Mouse (Mus musculus): ENCODE data around the gene Lgr5.

DNA sequence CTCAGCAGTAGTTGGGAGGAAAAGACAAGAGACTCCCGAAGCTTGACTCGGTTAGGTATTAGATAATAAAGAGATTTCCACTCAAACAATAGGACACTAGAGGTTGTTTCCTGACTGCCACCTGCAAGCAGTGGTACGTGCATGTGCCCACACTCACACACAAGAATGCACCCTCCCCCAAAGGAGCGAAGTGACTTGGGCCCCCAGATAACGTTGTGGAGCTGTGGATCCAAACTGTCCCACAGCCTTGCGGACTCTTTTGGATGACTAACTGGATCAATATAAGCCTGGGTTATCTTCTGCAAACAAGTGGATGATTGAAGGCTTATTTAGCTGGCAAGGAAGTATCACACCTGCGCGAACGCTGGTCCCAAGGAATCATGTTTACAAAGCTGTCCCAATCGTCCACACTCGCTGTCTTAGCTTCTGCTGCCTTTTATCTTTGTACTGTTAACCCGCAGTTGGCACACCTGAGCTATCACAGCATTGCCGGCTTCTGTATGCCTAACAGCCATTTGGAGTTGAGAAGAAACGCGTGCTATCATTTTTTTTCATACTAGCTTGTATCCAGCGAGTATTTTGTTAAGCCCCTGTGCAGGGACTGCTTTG, 81.8 kb downstream of the Lgr5 start:
- no peak for TF ChIP-seq EP300 (IDR thresholded peaks at IDR 0.05; ENCODE audit: low read length)
- TF ChIP-seq MAX (IDR thresholded peaks at IDR 0.05; ENCODE audit: low read length), result no peak
- TF ChIP-seq CTCF (conservative IDR thresholded peaks at IDR 0.05 in 1 of 2, IDR thresholded peaks at IDR 0.05 in 1 of 2; ENCODE audit: low read depth in 2 of 2, low read length in 2 of 2), result no peak
- no peak for TF ChIP-seq MAFK (IDR thresholded peaks at IDR 0.05; ENCODE audit: insufficient replicate concordance, low read length)
- no peak for TF ChIP-seq KAT2A (IDR thresholded peaks at IDR 0.05; ENCODE audit: insufficient replicate concordance, low read length)
- no peak for TF ChIP-seq ELF1 (IDR thresholded peaks at IDR 0.05; ENCODE audit: low read depth, low read length)
- no peak for TF ChIP-seq SMC3 (IDR thresholded peaks at IDR 0.05; ENCODE audit: low read depth, low read length)

All from CH12.LX (cell line).